Mouse (Mus musculus): ENCODE data around the gene Taf1a.

GRCm38 (mm10) chr1:183417873-183418272 is 29.1 kb downstream of the Taf1a start, which contains the start of gene Hhipl2:
- no peak for TF ChIP-seq CTCF (IDR thresholded peaks at IDR 0.05)
- TF ChIP-seq POLR2A (IDR thresholded peaks at IDR 0.05; ENCODE audit: insufficient read depth, low read depth, low read length), result no peak
